Mouse (Mus musculus): Measurements from ENCODE around the gene Trim2.

Trim2 gene

DNA sequence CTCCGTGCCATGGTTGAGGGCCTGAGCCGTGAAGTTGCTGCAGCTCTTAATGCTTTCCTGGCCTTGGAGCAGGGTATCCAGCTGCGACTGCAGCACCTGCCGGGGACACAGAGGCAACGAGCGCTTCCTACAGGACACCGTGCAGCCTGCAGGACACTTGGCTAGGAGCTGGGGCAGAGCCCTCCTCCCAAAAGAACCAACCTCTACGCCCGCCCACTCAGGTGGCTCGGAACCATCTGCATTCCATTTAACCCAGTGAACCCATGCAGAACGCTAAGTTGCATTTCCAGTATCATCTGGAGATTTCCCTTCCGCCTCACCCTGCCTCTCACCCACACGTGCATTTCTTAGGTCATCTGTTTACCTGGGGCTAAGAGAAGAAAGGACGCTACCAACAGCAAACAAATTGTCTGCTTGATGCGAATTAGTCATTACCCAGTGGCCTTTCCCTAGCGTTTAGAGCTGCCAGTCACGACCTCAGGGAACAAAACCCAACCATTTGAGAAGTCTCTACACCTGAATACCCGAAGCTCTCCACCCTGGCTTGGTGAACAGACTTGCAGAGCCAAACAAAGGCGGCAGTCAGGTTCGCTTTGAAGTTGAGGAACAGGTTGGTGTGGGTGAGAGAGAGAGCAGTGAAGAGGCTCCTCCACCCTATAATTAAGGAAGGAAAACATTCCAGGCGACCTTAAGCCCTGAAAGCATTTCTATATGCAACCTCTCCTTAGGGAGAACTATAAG lies 115.4 kb downstream of the Trim2 start:
- 54% methylated on average over 21 of the region's 21 CpGs for WGBS

- WGBS: 32% methylated on average over 41 of the region's 41 CpGs
Observed at GRCm38 (mm10) chr3:84190513-84191061, 116.1 kb downstream of the Trim2 start.

DNA sequence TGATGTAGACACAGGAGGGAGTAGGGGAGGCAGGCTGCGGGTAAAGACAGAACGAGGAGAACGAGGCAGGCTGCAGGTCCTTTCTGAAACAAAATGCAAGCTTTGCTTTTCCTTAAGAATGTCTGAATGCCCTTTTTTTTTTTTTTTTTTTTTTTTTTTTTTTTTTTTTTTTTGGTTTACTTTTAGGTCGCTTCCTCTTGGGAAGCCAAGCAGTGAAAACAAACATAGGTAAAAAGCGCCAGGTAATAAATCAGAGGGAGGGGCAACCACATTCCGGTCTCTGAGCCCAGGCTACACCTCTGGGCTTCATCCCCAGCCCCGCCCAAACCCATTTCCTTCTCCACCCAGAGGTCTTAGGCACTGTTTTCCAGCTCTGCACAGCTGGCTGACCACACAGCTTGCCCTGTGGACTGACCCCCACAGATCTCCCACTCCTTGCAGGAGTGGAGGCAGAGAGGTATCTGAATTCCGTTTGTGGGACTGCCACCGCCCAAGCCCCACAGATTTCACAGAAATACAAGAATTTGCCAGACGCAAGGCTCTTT lies 117.0 kb downstream of the Trim2 start:
- WGBS: 55% methylated on average over 10 of the region's 10 CpGs

DNA sequence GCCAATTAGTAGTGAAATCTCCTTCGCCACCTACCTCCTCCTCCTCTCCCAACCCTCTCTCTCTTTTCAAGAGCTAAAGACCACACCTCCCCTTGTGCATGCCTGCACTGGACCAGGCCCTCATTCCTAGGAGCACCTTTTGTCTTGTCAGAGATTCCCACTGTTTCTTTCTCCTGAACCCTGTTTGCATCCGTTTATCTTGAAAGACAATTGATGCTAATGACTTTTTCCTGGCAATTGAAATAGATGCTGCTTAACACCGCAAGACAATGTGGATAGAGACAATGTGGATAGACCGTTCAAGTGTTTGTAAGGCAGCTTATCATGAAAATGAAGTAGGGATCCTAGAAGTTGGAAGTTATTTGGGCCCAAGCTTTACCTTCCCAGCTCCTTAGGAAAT lies 125.0 kb downstream of the Trim2 start:
- 61% methylated on average over 4 of the region's 4 CpGs for WGBS

DNA sequence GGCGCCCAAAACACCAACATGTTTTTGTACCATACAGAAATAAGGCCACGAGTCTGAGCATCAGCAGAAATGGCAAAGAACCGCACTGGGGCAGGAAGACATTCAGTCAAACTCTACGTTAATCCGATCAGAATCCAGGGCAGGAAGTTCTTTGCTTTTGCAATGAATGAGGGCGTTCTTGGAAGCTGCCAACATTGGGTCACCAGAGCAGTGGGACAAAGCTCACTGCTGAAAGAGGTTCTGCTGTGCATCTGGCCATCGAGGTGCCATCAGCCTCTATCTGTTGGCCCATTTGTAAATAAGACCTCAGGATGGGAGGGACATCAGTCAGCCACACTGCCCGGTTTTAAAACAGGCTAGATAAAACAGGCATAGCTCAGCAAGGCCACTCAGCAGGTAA lies 125.6 kb downstream of the Trim2 start:
- 27% methylated on average over 8 of the region's 8 CpGs for WGBS

DNA sequence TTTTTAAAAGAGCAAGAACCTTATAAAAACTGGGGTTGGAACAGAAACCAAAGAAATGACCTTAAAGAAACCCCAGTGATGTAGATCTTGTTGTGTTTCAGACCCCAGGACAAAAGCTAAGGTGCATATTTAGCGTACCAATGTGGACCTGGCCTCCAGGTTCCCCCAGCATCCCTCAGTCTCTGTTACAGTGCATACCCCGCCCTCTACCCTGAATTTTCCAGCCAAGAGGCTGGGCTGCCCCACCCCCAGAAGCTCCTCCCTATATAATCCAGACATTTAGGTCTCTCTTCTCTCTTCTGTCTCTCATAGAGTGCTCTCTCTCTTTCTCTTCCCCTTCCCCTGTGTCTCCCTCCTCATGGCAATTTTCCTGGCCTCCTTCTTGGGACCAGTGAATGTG lies 126.4 kb downstream of the Trim2 start:
- 85% methylated on average over 2 of the region's 2 CpGs for WGBS

- 70% methylated on average over 2 of the region's 2 CpGs for WGBS
Observed at GRCm38 (mm10) chr3:84177834-84178233, 128.8 kb downstream of the Trim2 start.

- 41% methylated on average over 7 of the region's 7 CpGs for WGBS
Observed at GRCm38 (mm10) chr3:84175337-84176315, 131.1 kb downstream of the Trim2 start.

- 62% methylated on average over 11 of the region's 11 CpGs for WGBS
Observed at GRCm38 (mm10) chr3:84173581-84174154, 133.0 kb downstream of the Trim2 start, which contains the start of gene Gm6525. Gm6525 (plus strand) TSS chr3:84174104.

DNA sequence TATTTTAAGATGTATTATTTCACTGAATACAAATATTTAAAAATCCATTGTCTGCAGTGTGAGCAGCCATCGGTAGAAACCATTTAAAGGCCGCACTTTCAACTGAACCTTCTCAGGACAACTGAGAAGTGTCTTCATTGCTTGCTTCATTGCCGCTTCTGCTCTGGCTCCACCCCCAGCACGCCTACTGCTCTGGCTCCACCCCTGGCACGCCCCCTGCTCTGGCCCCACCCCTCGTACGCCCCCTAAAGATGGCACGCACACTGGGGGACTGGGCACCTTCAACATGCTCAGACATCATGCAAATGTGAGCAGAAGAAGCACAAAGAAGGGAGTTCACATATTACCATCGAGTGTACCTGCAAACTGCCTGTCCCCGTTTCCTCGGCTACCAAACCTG lies 134.3 kb downstream of the Trim2 start:
- WGBS: 51% methylated on average over 11 of the region's 11 CpGs

DNA sequence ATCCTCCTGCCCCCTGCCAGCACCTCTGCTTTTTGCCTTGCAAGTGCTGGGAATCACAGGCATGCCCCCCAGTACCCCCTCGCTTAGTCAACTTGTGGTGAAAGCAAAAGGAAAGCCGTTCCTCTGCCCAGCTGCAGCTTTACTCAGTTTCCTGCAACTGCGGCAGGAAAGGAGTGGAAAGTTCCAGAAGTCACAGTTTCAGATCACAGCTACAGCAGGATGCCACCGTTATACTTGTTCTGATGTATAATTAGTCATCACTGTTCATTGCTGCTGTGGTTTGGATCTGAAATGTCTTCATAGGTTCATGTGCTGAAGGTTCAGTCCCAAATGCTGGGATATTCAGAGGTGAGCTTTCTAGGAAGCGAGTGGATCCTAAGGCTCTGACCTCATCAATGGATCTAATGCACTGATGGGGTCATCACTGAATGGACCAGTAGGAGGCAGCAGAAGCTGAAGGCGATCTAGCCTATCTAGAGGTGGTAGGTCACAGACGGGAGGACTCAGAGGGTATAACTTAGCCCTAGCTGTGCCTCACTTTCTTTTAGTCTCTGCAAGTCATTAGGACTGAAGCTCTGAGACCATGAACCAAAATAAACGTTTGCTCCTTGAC lies 137.2 kb downstream of the Trim2 start:
- 60% methylated on average over 8 of the region's 8 CpGs for WGBS

DNA sequence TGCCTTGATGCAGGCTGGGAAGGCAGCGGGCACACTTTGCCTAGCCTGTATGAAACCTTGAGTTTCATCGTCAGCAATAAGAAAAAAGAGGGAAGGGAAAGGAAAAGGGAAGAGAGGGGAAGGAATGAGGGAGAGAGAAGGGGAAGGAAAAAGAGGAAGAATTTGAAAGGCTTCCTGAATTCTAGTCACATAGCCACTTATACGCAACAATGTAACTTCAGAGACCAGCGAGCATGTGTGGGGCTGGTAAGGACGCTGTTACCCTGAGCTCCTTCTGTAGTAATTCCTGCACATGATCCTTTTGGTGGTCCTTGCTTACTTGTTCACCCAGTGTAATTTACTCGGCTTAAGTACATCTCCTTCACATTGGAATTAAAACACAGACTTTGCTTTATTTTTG lies 137.7 kb downstream of the Trim2 start:
- 82% methylated on average over 6 of the region's 6 CpGs for WGBS

DNA sequence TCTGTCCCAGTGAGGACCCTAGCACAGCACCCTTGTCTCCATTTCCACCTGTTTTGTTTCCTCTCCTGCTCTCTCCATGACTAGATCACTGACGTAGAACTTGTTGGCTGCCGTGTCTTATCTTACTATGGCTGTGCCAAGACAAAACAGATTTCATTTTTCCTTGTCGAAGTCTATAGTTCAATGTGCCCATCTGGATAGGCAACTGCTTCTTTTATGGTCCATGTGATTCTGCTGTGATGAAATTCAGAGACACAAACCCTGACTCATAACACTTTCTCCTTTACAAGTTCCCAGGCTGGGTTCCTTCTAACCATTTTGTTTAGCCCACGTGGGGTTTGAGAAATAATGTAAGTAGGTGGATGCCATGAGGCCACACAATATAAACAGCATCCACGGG lies 140.6 kb downstream of the Trim2 start:
- 57% methylated on average over 5 of the region's 5 CpGs for WGBS

DNA sequence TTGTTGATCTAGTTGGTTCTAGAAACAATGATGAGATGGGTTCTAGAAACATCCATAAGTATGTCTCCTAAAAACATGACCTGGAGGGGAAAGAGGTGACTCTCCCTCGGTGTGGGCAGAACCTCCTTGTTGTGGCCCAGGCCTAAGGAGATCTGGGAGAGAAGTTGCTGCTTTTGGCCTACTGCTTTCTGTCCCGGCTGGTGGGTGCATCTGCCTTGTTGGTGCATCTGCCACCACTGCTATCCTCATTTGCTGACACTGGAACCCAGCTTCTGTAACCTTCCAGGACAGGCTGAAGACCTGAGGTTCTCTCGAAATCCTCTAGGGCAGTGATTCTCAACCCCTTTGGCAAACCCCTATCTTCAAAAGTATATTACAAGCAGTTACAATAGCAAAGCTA lies 141.3 kb downstream of the Trim2 start:
- 94% methylated on average over 3 of the region's 3 CpGs for WGBS

GRCm38 (mm10) chr3:84157559-84158350 lies 148.9 kb downstream of the Trim2 start:
- 72% methylated on average over 4 of the region's 4 CpGs for WGBS

DNA sequence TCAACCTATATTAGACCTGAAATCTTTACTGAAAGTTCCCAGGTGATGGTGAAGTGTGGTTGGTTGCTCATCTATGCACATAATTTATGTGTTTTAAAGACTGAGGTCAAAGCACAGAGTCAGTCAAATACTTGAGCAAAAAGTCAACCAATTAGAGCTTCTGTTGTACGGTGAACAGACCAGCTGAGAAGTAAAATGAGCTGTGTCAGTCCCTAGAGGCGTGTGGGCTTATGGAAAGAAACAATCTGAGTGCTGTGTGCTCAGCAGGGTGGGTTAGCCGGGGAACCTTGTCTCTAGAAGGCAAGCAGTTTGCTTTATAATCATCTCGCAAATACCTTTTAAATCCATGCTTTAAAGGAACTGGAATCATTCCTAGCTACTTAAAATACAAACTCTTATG lies 149.7 kb downstream of the Trim2 start:
- WGBS: 26% methylated on average over 4 of the region's 4 CpGs

- 37% methylated on average over 6 of the region's 6 CpGs for WGBS
Observed at GRCm38 (mm10) chr3:84156105-84156504, 150.6 kb downstream of the Trim2 start.

DNA sequence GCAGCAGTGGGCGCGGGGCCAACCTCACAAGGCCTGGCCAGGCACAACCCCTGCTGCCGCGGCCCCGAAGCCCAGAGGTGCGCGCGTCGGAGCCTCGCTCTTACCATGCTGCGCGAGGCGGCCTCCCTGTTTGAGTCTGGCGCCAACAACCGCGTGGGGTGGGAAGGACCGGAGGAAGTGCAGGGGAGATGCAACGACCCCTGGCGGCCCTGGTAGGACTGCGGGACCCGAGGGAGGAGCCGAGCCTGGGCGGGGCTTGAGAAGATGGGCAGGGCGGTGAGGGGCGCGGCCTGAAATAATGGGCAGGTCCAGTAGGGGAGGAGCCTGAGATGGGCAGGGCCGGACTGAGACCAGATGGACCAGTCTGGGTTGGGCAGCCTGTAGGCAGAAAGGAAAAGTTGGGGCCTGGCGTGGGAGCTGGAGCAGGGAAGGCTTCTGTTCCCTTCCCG lies 151.1 kb downstream of the Trim2 start, which contains the start of gene Mnd1:
Gene Mnd1 (minus strand): TSS at position 229 of the 449 bp plus-strand sequence.
- WGBS: under 1% methylated on average over 29 of the region's 29 CpGs

DNA sequence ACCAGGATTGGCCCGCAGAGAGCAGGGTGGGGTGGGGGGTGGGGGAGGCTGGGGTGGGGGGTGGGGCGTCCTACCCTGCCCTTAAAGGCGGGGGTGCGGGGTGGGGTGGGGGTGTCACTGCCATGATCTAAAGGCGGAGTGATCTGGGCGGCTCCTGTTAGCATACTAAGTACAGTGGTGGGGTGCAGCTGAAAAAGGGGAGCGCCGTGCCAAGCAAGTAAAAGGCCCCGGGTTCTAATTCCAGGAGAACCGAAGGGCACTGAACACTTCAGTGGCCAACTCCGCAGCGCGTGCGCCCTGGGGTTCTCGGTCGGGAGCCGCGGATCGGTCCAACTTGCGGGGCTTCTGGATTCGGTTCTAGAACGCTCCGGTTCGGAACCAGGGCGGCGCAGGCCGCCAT lies 151.5 kb downstream of the Trim2 start:
- WGBS: under 1% methylated on average over 26 of the region's 27 CpGs

DNA sequence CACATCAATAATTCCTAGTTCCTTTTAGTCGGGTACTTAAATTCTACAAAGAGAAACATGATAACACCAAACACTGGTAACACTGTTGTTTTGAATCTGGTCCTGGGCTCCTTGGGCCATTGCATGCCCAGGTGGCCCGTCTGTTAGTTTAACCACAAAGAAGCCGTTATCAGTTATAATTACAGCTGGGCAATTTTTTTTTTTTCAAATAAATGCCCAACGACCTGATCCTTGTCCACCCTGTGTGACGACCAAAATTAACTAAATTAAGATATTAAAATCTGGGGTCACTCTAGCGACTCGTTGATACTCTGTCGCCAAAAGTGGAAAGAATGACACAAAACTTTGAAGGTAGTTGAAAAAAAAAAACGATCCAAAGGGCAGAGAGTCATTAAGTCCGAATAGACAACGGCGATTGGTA lies 151.9 kb downstream of the Trim2 start:
- WGBS: 30% methylated on average over 12 of the region's 12 CpGs
